Mouse (Mus musculus) hindbrain, embryonic 13.5 days (tissue): ENCODE results near the gene Papolg. TPM values are rescaled to one million over a fixed set of nuclear protein-coding genes. Genes with fewer than 3 reads are reported as not detected.
"Not testable (repeated sequence)": the region's sequence is repeated elsewhere in the genome, so short reads cannot be mapped to it uniquely, and the experiment has no call there.

Source experiments
- ATAC-seq: fragments of 200-750 bp; cut with Nextera tagmentation; 2 replicates; pipeline ENCODE4 v1.8.0; 2017; ENCODE audit warnings: moderate TSS enrichment; ENCODE audit not compliant: low FRiP score
- H3K27ac ChIP-seq: fragments of 300-500 bp; sonication (generic); 2 replicates; pipeline ENCODE4 v1.5.1; 2015; ENCODE audit warnings: inconsistent platforms, mild to moderate bottlenecking, moderate library complexity
- H3K27me3 ChIP-seq: fragments of 300-500 bp; sonication (generic); 2 replicates; pipeline ENCODE4 v1.6.1; 2015; ENCODE audit warnings: mild to moderate bottlenecking, inconsistent platforms
- H3K36me3 ChIP-seq: fragments of 300-500 bp; sonication (generic); 2 replicates; pipeline ENCODE4 v1.6.1; 2015; ENCODE audit warnings: mild to moderate bottlenecking, inconsistent platforms
- H3K4me1 ChIP-seq: fragments of 300-500 bp; sonication (generic); replicated peaks from 2 replicates; pipeline ENCODE4 v1.6.1; 2015; ENCODE audit warnings: inconsistent platforms
- H3K4me2 ChIP-seq: fragments of 300-500 bp; sonication (generic); 2 replicates; pipeline ENCODE4 v1.6.1; 2015; ENCODE audit warnings: inconsistent platforms, mild to moderate bottlenecking, moderate library complexity
- H3K4me3 ChIP-seq: fragments of 300-500 bp; sonication (generic); 2 replicates; pipeline ENCODE4 v1.5.1; 2015; ENCODE audit warnings: mild to moderate bottlenecking, inconsistent platforms
- H3K9ac ChIP-seq: fragments of 300-500 bp; sonication (generic); 2 replicates; pipeline ENCODE4 v1.6.1; 2015; ENCODE audit warnings: mild to moderate bottlenecking, inconsistent platforms
- H3K9me3 ChIP-seq: fragments of 300-500 bp; sonication (generic); 2 replicates; pipeline ENCODE4 v1.6.1; 2016; ENCODE audit warnings: inconsistent platforms
- WGBS: fragments of 180-500 bp; shearing (Covaris S2); methylation state at CpG from one replicate; pipeline ENCODE4 v1.1.7; 2015; 5-methylcytosine and 5-hydroxymethylcytosine counted together
- polyA plus RNA-seq: library from polyadenylated mRNA; unstranded; fragments of >200 nt; fragmentation: Nextera tagmentation; extraction: Ambion mirVana; gene quantifications from 2 replicates; pipeline ENCODE4 v1.2.1, GENCODE M21; 2015

Gene Papolg
- polyA plus RNA-seq: 23.6 and 24.6 TPM in 2 replicates

- ATAC-seq: peak; percentile 100
- peak within 1 kb of the TSS; percentile 97 for H3K9ac ChIP-seq
These were observed at the start of gene Papolg for GRCm38 (mm10) chr11:23895060-23895426. Gene Papolg (minus strand): TSS chr11:23895253.

GRCm38 (mm10) chr11:23928146-23928545 lies 33.1 kb upstream of the Papolg start:
- ATAC-seq, H3K36me3 ChIP-seq, H3K4me1 ChIP-seq, H3K9me3 ChIP-seq, H3K9ac ChIP-seq, H3K27ac ChIP-seq, H3K4me3 ChIP-seq, H3K27me3 ChIP-seq: not testable (repeated sequence)
- H3K4me2 ChIP-seq: peak overlapping the region; percentile 29
- WGBS: 30% methylated on average over 8 of the region's 8 CpGs

More at GRCm38 (mm10) chr11:23895060-23895426, at the start of gene Papolg:
- peak within 1 kb of the TSS; percentile 97 for H3K27ac ChIP-seq
- H3K9me3 ChIP-seq: no peaks in the 10 kb centered on the region
- H3K27me3 ChIP-seq: no peaks in the 10 kb centered on the region
- H3K4me1 ChIP-seq: peaks cover 14% of the 10 kb centered on the region
- 1% methylated on average over 21 of the region's 21 CpGs for WGBS
- H3K36me3 ChIP-seq: peaks cover 6% of the 10 kb centered on the region
- peak within 1 kb of the TSS; percentile 91 for H3K4me3 ChIP-seq
- peak within 1 kb of the TSS; percentile 66 for H3K4me2 ChIP-seq

DNA sequence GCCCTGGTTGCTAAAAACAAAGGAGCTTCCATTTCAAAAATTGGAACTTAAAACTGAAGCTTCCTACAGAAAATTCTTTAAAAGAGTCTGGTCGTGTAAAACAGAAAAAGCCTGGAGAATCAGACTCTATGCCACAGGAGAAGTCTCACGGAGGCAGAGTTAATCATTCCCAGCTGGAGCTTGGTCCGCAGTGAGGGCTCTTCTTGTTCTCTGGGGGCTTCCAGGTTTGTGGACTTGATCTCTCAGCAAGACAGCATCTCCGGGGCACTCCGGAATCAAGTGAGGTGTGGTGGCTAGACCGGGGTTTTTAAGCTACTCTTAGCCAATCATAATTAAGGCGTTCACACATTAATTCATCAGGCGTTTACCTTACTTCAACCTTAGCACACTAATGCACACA lies 32.6 kb upstream of the Papolg start:
- H3K4me1 ChIP-seq: no peaks in the 10 kb centered on the region
- no peak for ATAC-seq
- no peaks in the 10 kb centered on the region for H3K9me3 ChIP-seq
- no peak overlapping the region for H3K9ac ChIP-seq
- H3K27me3 ChIP-seq: no peaks in the 10 kb centered on the region
- no peak overlapping the region for H3K4me3 ChIP-seq
- peak overlapping the region; percentile 29; the same call in 1 of the 2 replicates for H3K4me2 ChIP-seq
- H3K27ac ChIP-seq: no peak overlapping the region
- 44% methylated on average over 8 of the region's 8 CpGs for WGBS
- H3K36me3 ChIP-seq: no peaks in the 10 kb centered on the region

DNA sequence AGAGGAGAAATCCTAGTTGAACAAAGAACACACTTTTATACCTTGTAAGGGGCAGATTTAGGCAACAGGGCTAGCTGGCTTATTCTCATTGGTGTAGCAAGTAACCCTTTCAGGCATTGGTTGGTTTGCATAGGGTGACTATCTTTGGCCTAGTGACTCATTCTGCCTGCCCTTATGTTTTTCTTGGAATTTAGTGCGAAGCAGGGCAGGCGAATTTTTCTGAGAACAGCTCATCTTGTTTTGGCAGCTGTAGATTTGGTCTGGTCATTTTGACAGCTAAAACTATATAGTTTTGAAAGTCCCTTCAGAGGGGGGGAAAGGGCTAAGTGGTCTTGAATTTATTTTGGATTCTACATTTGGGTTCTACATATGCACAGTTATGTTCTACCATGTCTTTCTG lies 18.8 kb upstream of the Papolg start:
- WGBS: 78% methylated on average over 2 of the region's 2 CpGs
- not testable (repeated sequence) for H3K9me3 ChIP-seq, H3K4me1 ChIP-seq, H3K4me3 ChIP-seq, H3K4me2 ChIP-seq, H3K9ac ChIP-seq, H3K36me3 ChIP-seq, H3K27me3 ChIP-seq, H3K27ac ChIP-seq, ATAC-seq

DNA sequence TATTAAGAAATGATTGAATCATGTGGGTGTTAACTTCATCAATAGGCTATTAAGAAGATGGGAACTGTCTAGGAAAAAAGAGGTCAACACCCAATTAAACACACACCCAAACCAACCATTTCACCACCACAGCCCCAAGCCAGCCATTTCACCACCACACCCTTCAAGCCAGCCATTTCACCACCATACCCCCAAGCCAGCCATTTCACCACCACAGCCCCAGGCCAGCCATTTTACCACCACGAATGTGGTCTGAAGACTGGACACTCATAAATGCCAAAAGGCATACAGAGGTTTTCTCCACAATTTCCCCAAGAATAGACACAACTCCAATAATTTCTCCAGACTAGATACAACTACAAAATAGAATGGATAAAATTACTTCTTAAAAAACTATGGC lies 8.9 kb upstream of the Papolg start:
- Histone ChIP-seq H3K4me2 (no peak overlapping the region), H3K27ac (no peak overlapping the region), H3K4me1 (no peaks in the 10 kb centered on the region), H3K36me3 (no peaks in the 10 kb centered on the region), H3K9me3 (no peaks in the 10 kb centered on the region), H3K4me3 (no peak overlapping the region), H3K9ac (no peak overlapping the region), H3K27me3 (no peaks in the 10 kb centered on the region)
- 70% methylated on average over 1 of the region's 1 CpGs for WGBS
- ATAC-seq: no peak

- Histone ChIP-seq H3K4me1 (peaks cover 14% of the 10 kb centered on the region), H3K9ac (peak overlapping the region; percentile 97), H3K4me2 (peak overlapping the region; percentile 66), H3K27me3 (no peaks in the 10 kb centered on the region), H3K36me3 (peaks cover 8% of the 10 kb centered on the region), H3K9me3 (no peaks in the 10 kb centered on the region), H3K4me3 (peak overlapping the region; percentile 91), H3K27ac (peak overlapping the region; percentile 97)
- WGBS: 1% methylated on average over 31 of the region's 48 CpGs
- peak; percentile 91 for ATAC-seq
These were observed 653 bp downstream of the Papolg start for GRCm38 (mm10) chr11:23894141-23895059.

DNA sequence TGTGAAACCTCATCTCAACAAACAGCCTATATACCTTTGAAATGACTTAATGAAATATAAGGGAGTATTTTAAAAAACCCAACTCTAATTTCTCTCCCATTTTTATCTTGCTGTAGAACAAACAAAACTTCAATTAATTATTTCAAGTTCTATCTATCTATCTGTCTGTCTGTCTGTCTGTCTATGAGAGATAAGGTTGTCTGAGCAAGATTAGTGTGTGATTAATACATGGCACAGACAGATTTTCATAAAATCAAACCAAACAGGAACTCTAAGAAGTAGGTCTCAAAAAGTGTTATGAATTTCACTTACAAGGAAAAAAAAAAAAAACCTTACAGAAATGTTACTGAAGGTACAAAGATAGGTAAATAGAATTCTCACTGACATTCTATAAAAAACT lies 1.5 kb downstream of the Papolg start:
- H3K27me3 ChIP-seq: no peaks in the 10 kb centered on the region
- H3K4me2 ChIP-seq: peak overlapping the region; percentile 37
- no peaks in the 10 kb centered on the region for H3K9me3 ChIP-seq
- H3K4me1 ChIP-seq: peaks cover 14% of the 10 kb centered on the region
- no peak overlapping the region for H3K27ac ChIP-seq
- peaks cover 16% of the 10 kb centered on the region for H3K36me3 ChIP-seq
- no peak for ATAC-seq
- H3K4me3 ChIP-seq: peak overlapping the region; percentile 6; the same call in 1 of the 2 replicates
- H3K9ac ChIP-seq: no peak overlapping the region

DNA sequence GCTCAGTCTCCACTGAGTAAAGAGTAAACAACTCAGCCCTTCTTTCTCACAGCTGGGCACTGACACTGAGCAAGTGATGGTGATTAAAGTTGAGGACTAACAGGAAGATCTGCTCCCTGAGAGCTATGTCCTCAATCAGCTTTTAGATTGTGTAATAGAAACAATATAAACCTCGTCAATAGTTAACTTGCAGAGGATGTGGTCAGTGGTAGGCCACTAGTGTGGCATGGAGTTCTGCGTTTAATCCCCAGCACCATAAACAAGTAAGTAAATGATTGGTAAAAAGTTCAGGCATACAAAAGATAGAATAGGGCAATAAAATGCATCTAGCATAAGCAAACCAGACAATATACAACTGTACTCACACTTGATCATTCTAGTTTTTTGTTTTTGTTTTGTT lies 30.7 kb downstream of the Papolg start:
- 82% methylated on average over 2 of the region's 2 CpGs for WGBS
- Histone ChIP-seq H3K27me3 (no peaks in the 10 kb centered on the region), H3K4me3 (no peak overlapping the region), H3K9me3 (no peaks in the 10 kb centered on the region), H3K4me1 (no peaks in the 10 kb centered on the region), H3K36me3 (peaks cover 78% of the 10 kb centered on the region), H3K27ac (no peak overlapping the region), H3K4me2 (no peak overlapping the region), H3K9ac (no peak overlapping the region)
- ATAC-seq: no peak

- 93% methylated on average over 4 of the region's 4 CpGs for WGBS
- no peak overlapping the region for H3K27ac ChIP-seq
- H3K4me3 ChIP-seq: no peak overlapping the region
- no peaks in the 10 kb centered on the region for H3K9me3 ChIP-seq
- peaks cover 48% of the 10 kb centered on the region for H3K36me3 ChIP-seq
- ATAC-seq: 0 out of 2 replicates have a peak, but pooled peaks have one; percentile 40
- no peak overlapping the region for H3K4me2 ChIP-seq
- H3K9ac ChIP-seq: no peak overlapping the region
- H3K27me3 ChIP-seq: no peaks in the 10 kb centered on the region
- H3K4me1 ChIP-seq: no peaks in the 10 kb centered on the region
These were observed 38.3 kb downstream of the Papolg start for GRCm38 (mm10) chr11:23856723-23857112.

DNA sequence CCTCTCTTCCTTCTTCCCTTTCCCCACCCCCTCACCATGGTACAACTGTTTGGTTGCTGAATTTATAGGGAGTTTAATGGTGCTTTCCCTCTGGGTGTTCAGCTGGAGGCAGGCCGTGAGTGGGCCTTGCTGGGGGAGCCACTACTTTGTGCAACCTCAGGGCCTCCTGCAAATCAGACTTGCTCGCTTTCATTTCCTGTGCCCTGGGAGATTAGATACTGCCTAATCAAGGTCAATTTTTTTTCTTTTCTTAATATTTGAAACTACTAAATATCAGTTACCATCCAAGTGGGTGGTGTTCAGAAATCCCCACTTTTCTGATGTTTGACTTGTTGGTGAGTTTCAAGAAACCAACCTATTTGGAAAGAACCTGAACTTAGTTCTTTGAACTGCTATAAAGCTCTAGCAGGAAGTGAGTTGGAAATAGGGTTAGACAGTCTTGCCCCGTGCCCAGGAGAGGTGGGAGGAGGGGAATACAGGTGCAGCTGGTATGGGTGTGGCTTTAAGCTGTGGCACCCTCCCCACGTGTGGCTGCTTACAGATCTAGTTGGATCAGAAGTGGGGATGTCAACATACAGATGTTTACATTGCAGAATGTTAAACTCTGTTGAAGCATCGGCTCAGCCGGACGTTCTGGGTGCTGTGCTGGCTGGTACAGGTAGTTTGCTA lies 38.9 kb downstream of the Papolg start:
- H3K4me2 ChIP-seq: no peak overlapping the region
- peaks cover 43% of the 10 kb centered on the region for H3K36me3 ChIP-seq
- no peaks in the 10 kb centered on the region for H3K9me3 ChIP-seq
- no peak overlapping the region for H3K27ac ChIP-seq
- H3K9ac ChIP-seq: no peak overlapping the region
- H3K4me1 ChIP-seq: no peaks in the 10 kb centered on the region
- H3K27me3 ChIP-seq: no peaks in the 10 kb centered on the region
- no peak overlapping the region for H3K4me3 ChIP-seq
- ATAC-seq: no peak
- 91% methylated on average over 7 of the region's 7 CpGs for WGBS

- Histone ChIP-seq H3K36me3 (peaks cover 36% of the 10 kb centered on the region), H3K27ac (no peak overlapping the region)
These were observed 39.8 kb downstream of the Papolg start for GRCm38 (mm10) chr11:23855182-23855802.

GRCm38 (mm10) chr11:23853306-23853705 lies 41.7 kb downstream of the Papolg start:
- H3K27ac ChIP-seq: no peak overlapping the region
- no peak overlapping the region for H3K9ac ChIP-seq
- H3K9me3 ChIP-seq: no peaks in the 10 kb centered on the region
- H3K4me2 ChIP-seq: no peak overlapping the region
- H3K4me1 ChIP-seq: no peaks in the 10 kb centered on the region
- ATAC-seq: no peak
- no peak overlapping the region for H3K4me3 ChIP-seq
- peaks cover 19% of the 10 kb centered on the region for H3K36me3 ChIP-seq
- H3K27me3 ChIP-seq: no peaks in the 10 kb centered on the region
- WGBS: 83% methylated on average over 5 of the region's 5 CpGs

More at GRCm38 (mm10) chr11:23855182-23855802, 39.8 kb downstream of the Papolg start:
- Histone ChIP-seq H3K9ac (no peak overlapping the region), H3K4me2 (no peak overlapping the region), H3K27me3 (no peaks in the 10 kb centered on the region), H3K4me1 (no peaks in the 10 kb centered on the region), H3K9me3 (no peaks in the 10 kb centered on the region), H3K4me3 (no peak overlapping the region)
- 3% methylated on average over 3 of the region's 3 CpGs for WGBS
- ATAC-seq: peak; percentile 69
